Mouse (Mus musculus): ENCODE measurements around the gene Atp13a5.

GRCm38 (mm10) chr16:29297555-29298021 is 80.9 kb downstream of the Atp13a5 start:
- TF ChIP-seq CTCF (IDR thresholded peaks at IDR 0.05 in 2 of 3, conservative IDR thresholded peaks at IDR 0.05 in 1 of 3; ENCODE audit: control insufficient read depth in 1 of 3, insufficient read depth in 1 of 3, low read depth in 2 of 3, low read length in 3 of 3, poor library complexity in 1 of 3, severe bottlenecking in 1 of 3), result no peak
- no peak for TF ChIP-seq CHD2 (IDR thresholded peaks at IDR 0.05; ENCODE audit: low read length)
- no peak for TF ChIP-seq TBP (IDR thresholded peaks at IDR 0.05; ENCODE audit: low read depth, low read length)
- no peak for TF ChIP-seq USF2 (IDR thresholded peaks at IDR 0.05; ENCODE audit: borderline replicate concordance in 1 of 2, insufficient read depth in 1 of 2, low read depth in 1 of 2, low read length in 2 of 2)
- TF ChIP-seq POLR2A (IDR thresholded peaks at IDR 0.05; ENCODE audit: control insufficient read depth in 1 of 2, insufficient read depth in 1 of 2, low read depth in 1 of 2, low read length in 2 of 2, poor library complexity in 1 of 2), result no peak
- no peak for TF ChIP-seq SMC3 (IDR thresholded peaks at IDR 0.05; ENCODE audit: low read depth, low read length)
- TF ChIP-seq CHD1 (IDR thresholded peaks at IDR 0.05; ENCODE audit: low read depth, low read length), result no peak
- TF ChIP-seq MAFK (IDR thresholded peaks at IDR 0.05; ENCODE audit: borderline replicate concordance, low read depth, low read length), result no peak
- no peak for TF ChIP-seq ZNF384 (IDR thresholded peaks at IDR 0.05; ENCODE audit: low read depth, low read length)
- no peak for TF ChIP-seq EP300 (IDR thresholded peaks at IDR 0.05; ENCODE audit: low read depth in 1 of 2, low read length in 2 of 2)
- TF ChIP-seq BHLHE40 (IDR thresholded peaks at IDR 0.05; ENCODE audit: borderline replicate concordance, low read depth, low read length), result no peak

Measured in MEL (cell line).